Mouse (Mus musculus) cerebellum, adult 2 months (tissue): ENCODE data around the gene Rhbdf2.

Experiments
- CTCF ChIP-seq: fragments of 200-500 bp; IDR thresholded peaks from 2 replicates; pipeline ENCODE4 v1.5.1; 2011; ENCODE audit warnings: low read depth, mild to moderate bottlenecking, control low read depth, low read length, moderate library complexity, borderline replicate concordance; ENCODE audit not compliant: insufficient read depth
- POLR2A ChIP-seq: fragments of 200-500 bp; IDR thresholded peaks from 2 replicates; pipeline ENCODE4 v1.6.1; 2011; ENCODE audit warnings: low read length, control low read depth, borderline replicate concordance; ENCODE audit not compliant: insufficient read depth

DNA sequence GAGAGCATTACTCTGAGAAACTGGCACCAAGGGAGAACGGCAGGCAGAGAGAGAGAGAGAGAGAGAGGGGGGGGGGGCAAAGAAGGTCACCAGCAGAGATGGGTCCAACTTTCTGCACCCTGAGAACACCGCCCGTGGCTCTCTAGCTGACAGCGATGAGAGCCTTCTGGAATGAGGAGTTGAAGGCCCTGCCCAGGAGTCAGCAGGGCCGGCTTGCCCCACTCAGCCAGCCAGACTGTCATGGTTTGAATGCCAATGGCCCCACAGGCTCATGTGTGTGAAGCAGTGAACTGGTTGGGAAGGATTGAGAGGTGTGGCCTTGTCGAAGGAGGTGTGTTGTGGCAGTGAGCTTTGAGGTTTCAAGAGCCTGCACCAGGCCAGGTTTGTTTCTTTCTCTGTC lies 13.6 kb downstream of the Rhbdf2 start:
- TF ChIP-seq CTCF = no peak
- no peak for TF ChIP-seq POLR2A
